ENCODE assay signal across 8 mouse cellular contexts in the genomic region with DNA sequence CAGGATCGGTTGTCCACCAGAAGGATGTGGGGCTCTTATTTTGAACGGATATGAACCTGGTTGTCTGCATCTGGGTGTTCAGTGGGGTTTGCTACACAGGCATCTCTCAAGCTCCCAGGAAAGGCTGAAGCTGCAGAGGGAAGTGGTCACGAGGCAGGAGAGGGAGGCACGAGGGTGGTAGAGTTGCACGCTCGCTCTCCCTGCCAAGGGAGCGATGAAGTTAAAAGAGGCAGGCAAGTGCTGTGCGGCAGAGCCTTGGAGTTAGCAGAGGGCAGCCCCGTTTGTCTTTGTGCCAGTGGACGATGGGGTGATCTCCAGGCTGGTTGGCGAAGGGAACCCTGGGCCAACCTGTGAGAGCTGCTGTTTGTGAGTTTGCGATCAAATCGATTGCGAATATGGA.
A peak's percentile ranks its signal among the peaks of the same experiment; 100 is the strongest.
DNase-seq lines count a peak whose midpoint lies in the region; ATAC-seq and TF ChIP-seq lines count a peak whose summit lies in the region.

No protein-coding gene starts in this region.

- H3K9me3 ChIP-seq in forebrain, embryonic 12.5 days = 0 out of 2 replicates have a peak, but pooled peaks cover 3% of the 10 kb centered on the region
- 0 out of 2 replicates have a peak, but pooled peaks cover 3% of the 10 kb centered on the region for H3K9me3 ChIP-seq in forebrain, embryonic 14.5 days (replicated peaks; ENCODE audit: control insufficient read depth, low read length)

- H3K27me3 ChIP-seq in forebrain, embryonic 12.5 days = peaks cover 6% of the 10 kb centered on the region
- H3K27me3 ChIP-seq in forebrain, embryonic 14.5 days (replicated peaks; ENCODE audit: control insufficient read depth, insufficient read depth, low read length) = no peaks in the 10 kb centered on the region
- H3K27me3 ChIP-seq in testis, adult 2 months (ENCODE audit: control insufficient read depth, insufficient read depth, low read length) = no peaks in the 10 kb centered on the region

- no peak for ATAC-seq in forebrain, embryonic 12.5 days (ENCODE audit: low FRiP score)
- ATAC-seq in forebrain, embryonic 14.5 days = no peak

- H3K9ac ChIP-seq in forebrain, embryonic 12.5 days = no peak overlapping the region
- no peak overlapping the region for H3K9ac ChIP-seq in forebrain, embryonic 14.5 days (ENCODE audit: low read length)

- peak overlapping the region; percentile 19 for H3K4me2 ChIP-seq in forebrain, embryonic 12.5 days
- no peak overlapping the region for H3K4me2 ChIP-seq in forebrain, embryonic 14.5 days (ENCODE audit: low read length)

- H3K4me3 ChIP-seq in forebrain, embryonic 12.5 days (replicated peaks) = no peak overlapping the region
- H3K4me3 ChIP-seq in forebrain, embryonic 14.5 days (ENCODE audit: low read depth, low read length) = no peak overlapping the region
- peak overlapping the region; percentile 44; the same call in 1 of the 2 replicates for H3K4me3 ChIP-seq in testis, adult 2 months (ENCODE audit: control insufficient read depth, low read depth, low read length)

- no peak for TF ChIP-seq POLR2A in testis, adult 2 months (IDR thresholded peaks at IDR 0.05; ENCODE audit: control insufficient read depth, low read depth, low read length)

- no peak for TF ChIP-seq CTCF in testis, adult 2 months (IDR thresholded peaks at IDR 0.05; ENCODE audit: control insufficient read depth, insufficient read depth, insufficient replicate concordance, low read depth, low read length)

- no peak for DNase-seq in forebrain, embryonic 14.5 days (ENCODE audit: low spot score)
- no peak for DNase-seq in testis, postnatal 10 days (ENCODE audit: low spot score)
- peak; percentile 53 for DNase-seq in kidney, postnatal 10 days
- DNase-seq in left cerebral cortex, adult 11 months (ENCODE audit: low spot score) = no peak
- no peak for DNase-seq in ovary, adult 18-20 months (ENCODE audit: low spot score)
- DNase-seq in layer of hippocampus, postnatal 25 days (ENCODE audit: extremely low spot score in 1 of 2, low spot score in 1 of 2) = no peak

- 29% methylated on average over 14 of the region's 14 CpGs for WGBS in forebrain, embryonic 12.5 days
- WGBS in forebrain, embryonic 14.5 days = 22% methylated on average over 14 of the region's 14 CpGs

- no peak overlapping the region for H3K27ac ChIP-seq in forebrain, embryonic 12.5 days
- no peak overlapping the region for H3K27ac ChIP-seq in forebrain, embryonic 14.5 days (ENCODE audit: low read depth, low read length)
- H3K27ac ChIP-seq in testis, adult 2 months (ENCODE audit: control insufficient read depth, insufficient read depth, low read depth, low read length) = no peak overlapping the region

- H3K36me3 ChIP-seq in forebrain, embryonic 12.5 days (replicated peaks) = no peaks in the 10 kb centered on the region
- no peaks in the 10 kb centered on the region for H3K36me3 ChIP-seq in forebrain, embryonic 14.5 days (ENCODE audit: control insufficient read depth, insufficient read depth, low read length)
- no peaks in the 10 kb centered on the region for H3K36me3 ChIP-seq in testis, adult 2 months (ENCODE audit: control insufficient read depth, insufficient read depth, low read length)

- H3K4me1 ChIP-seq in forebrain, embryonic 12.5 days = peaks cover 9% of the 10 kb centered on the region; the same call in 1 of the 2 replicates
- H3K4me1 ChIP-seq in forebrain, embryonic 14.5 days (ENCODE audit: control insufficient read depth, insufficient read depth, low read length) = 0 out of 2 replicates have a peak, but pooled peaks cover 3% of the 10 kb centered on the region
- H3K4me1 ChIP-seq in testis, adult 2 months (ENCODE audit: control insufficient read depth, insufficient read depth, low read length) = peaks cover 11% of the 10 kb centered on the region
